Mouse (Mus musculus): ENCODE results near the gene Oxnad1. TPM values are rescaled to one million over a fixed set of nuclear protein-coding genes. Genes with fewer than 3 reads are reported as not detected.
"Not testable (repeated sequence)": the region's sequence is repeated elsewhere in the genome, so short reads cannot be mapped to it uniquely, and the experiment has no call there.

Gene Oxnad1
- polyA plus RNA-seq, 1 experiment from 2014 or later: 21.8 TPM

- Histone ChIP-seq H3K4me1 (replicated peaks) (no peaks in the 10 kb centered on the region), H3K4me2 (no peak overlapping the region), H3K9ac (no peak overlapping the region), H3K4me3 (no peak overlapping the region), H3K27ac (replicated peaks) (no peak overlapping the region), H3K36me3 (peaks cover 59% of the 10 kb centered on the region), H3K9me3 (no peaks in the 10 kb centered on the region), H3K27me3 (no peaks in the 10 kb centered on the region)
- no peak for ATAC-seq (ENCODE audit: low read depth)
- 71% methylated on average over 1 of the region's 1 CpGs for WGBS
Measured at GRCm38 (mm10) chr14:32093018-32093417, 7.8 kb downstream of the Oxnad1 start.

- 90% methylated on average over 11 of the region's 11 CpGs for WGBS
- Histone ChIP-seq H3K9me3 (no peaks in the 10 kb centered on the region), H3K4me2 (no peak overlapping the region), H3K27me3 (no peaks in the 10 kb centered on the region), H3K4me1 (replicated peaks) (no peaks in the 10 kb centered on the region), H3K36me3 (peaks cover 65% of the 10 kb centered on the region), H3K27ac (replicated peaks) (no peak overlapping the region), H3K4me3 (no peak overlapping the region), H3K9ac (no peak overlapping the region)
- no peak for ATAC-seq (ENCODE audit: low read depth)
Measured at GRCm38 (mm10) chr14:32093500-32094117, 8.4 kb downstream of the Oxnad1 start.

- Histone ChIP-seq H3K4me2 (no peak overlapping the region), H3K27ac (replicated peaks) (no peak overlapping the region), H3K9ac (no peak overlapping the region), H3K9me3 (no peaks in the 10 kb centered on the region; the same call in 1 of the 2 replicates), H3K4me1 (replicated peaks) (no peaks in the 10 kb centered on the region), H3K4me3 (no peak overlapping the region), H3K27me3 (no peaks in the 10 kb centered on the region), H3K36me3 (peaks cover 85% of the 10 kb centered on the region)
- 92% methylated on average over 5 of the region's 5 CpGs for whole genome bisulfite sequencing
- ATAC-seq (ENCODE audit: low read depth): no peak
Measured at GRCm38 (mm10) chr14:32095646-32096045, 10.5 kb downstream of the Oxnad1 start.

- Histone ChIP-seq H3K4me1 (replicated peaks) (no peaks in the 10 kb centered on the region), H3K9me3 (no peaks in the 10 kb centered on the region; the same call in 1 of the 2 replicates)
- 89% methylated on average over 5 of the region's 5 CpGs for WGBS
Measured at GRCm38 (mm10) chr14:32096740-32097139, 11.6 kb downstream of the Oxnad1 start.

GRCm38 (mm10) chr14:32097691-32098090, 12.5 kb downstream of the Oxnad1 start:
- no peaks in the 10 kb centered on the region; the same call in 1 of the 2 replicates for H3K9me3 ChIP-seq
- WGBS: 95% methylated on average over 7 of the region's 7 CpGs
- no peaks in the 10 kb centered on the region for H3K4me1 ChIP-seq (replicated peaks)
- no peak overlapping the region for H3K4me2 ChIP-seq
- no peak overlapping the region for H3K27ac ChIP-seq (replicated peaks)
- H3K9ac ChIP-seq: no peak overlapping the region
- no peaks in the 10 kb centered on the region for H3K27me3 ChIP-seq
- H3K36me3 ChIP-seq: peaks cover 87% of the 10 kb centered on the region
- H3K4me3 ChIP-seq: no peak overlapping the region
- ATAC-seq (ENCODE audit: low read depth): no peak

More at GRCm38 (mm10) chr14:32096740-32097139, 11.6 kb downstream of the Oxnad1 start:
- H3K36me3 ChIP-seq: peaks cover 88% of the 10 kb centered on the region
- no peaks in the 10 kb centered on the region for H3K27me3 ChIP-seq
- H3K4me2 ChIP-seq: no peak overlapping the region
- no peak overlapping the region for H3K27ac ChIP-seq (replicated peaks)
- H3K4me3 ChIP-seq: no peak overlapping the region
- no peak for ATAC-seq (ENCODE audit: low read depth)
- no peak overlapping the region for H3K9ac ChIP-seq

GRCm38 (mm10) chr14:32098951-32099350, 13.8 kb downstream of the Oxnad1 start:
- H3K27me3 ChIP-seq: no peaks in the 10 kb centered on the region
- H3K4me2 ChIP-seq: no peak overlapping the region
- ATAC-seq (ENCODE audit: low read depth): no peak
- H3K36me3 ChIP-seq: peaks cover 85% of the 10 kb centered on the region
- no peak overlapping the region for H3K27ac ChIP-seq (replicated peaks)
- H3K9ac ChIP-seq: no peak overlapping the region
- H3K9me3 ChIP-seq: no peaks in the 10 kb centered on the region; the same call in 1 of the 2 replicates
- H3K4me3 ChIP-seq: no peak overlapping the region
- H3K4me1 ChIP-seq (replicated peaks): no peaks in the 10 kb centered on the region
- WGBS: 97% methylated on average over 3 of the region's 3 CpGs

GRCm38 (mm10) chr14:32103556-32103955, 18.4 kb downstream of the Oxnad1 start:
- Histone ChIP-seq H3K4me3 (no peak overlapping the region), H3K27me3 (no peaks in the 10 kb centered on the region), H3K36me3 (peaks cover 51% of the 10 kb centered on the region), H3K4me1 (replicated peaks) (no peaks in the 10 kb centered on the region), H3K9ac (no peak overlapping the region), H3K4me2 (no peak overlapping the region), H3K27ac (replicated peaks) (no peak overlapping the region), H3K9me3 (no peaks in the 10 kb centered on the region; the same call in 1 of the 2 replicates)
- 90% methylated on average over 4 of the region's 4 CpGs for WGBS
- ATAC-seq (ENCODE audit: low read depth): no peak

GRCm38 (mm10) chr14:32105663-32106062, 20.5 kb downstream of the Oxnad1 start:
- Histone ChIP-seq H3K9ac (no peak overlapping the region), H3K27me3 (no peaks in the 10 kb centered on the region), H3K27ac (replicated peaks) (no peak overlapping the region), H3K4me2 (no peak overlapping the region), H3K4me1 (replicated peaks) (no peaks in the 10 kb centered on the region), H3K4me3 (no peak overlapping the region), H3K36me3 (peaks cover 30% of the 10 kb centered on the region), H3K9me3 (no peaks in the 10 kb centered on the region)
- 64% methylated on average over 7 of the region's 7 CpGs for WGBS
- no peak for ATAC-seq (ENCODE audit: low read depth)

- no peak for ATAC-seq (ENCODE audit: low read depth)
- H3K27ac ChIP-seq (replicated peaks): no peak overlapping the region
- no peaks in the 10 kb centered on the region for H3K4me1 ChIP-seq (replicated peaks)
- no peak overlapping the region for H3K9ac ChIP-seq
- H3K36me3 ChIP-seq: peaks cover 25% of the 10 kb centered on the region
- no peaks in the 10 kb centered on the region for H3K9me3 ChIP-seq
- H3K4me2 ChIP-seq: no peak overlapping the region
- no peak overlapping the region for H3K4me3 ChIP-seq
- 91% methylated on average over 4 of the region's 4 CpGs for WGBS
- no peaks in the 10 kb centered on the region for H3K27me3 ChIP-seq
Measured at GRCm38 (mm10) chr14:32106911-32107310, 21.7 kb downstream of the Oxnad1 start.

GRCm38 (mm10) chr14:32112124-32112523, 26.9 kb downstream of the Oxnad1 start:
- H3K27ac ChIP-seq (replicated peaks): not testable (repeated sequence)
- WGBS: 92% methylated on average over 10 of the region's 10 CpGs

GRCm38 (mm10) chr14:32120940-32121919, 36.1 kb downstream of the Oxnad1 start:
- no peak overlapping the region for H3K9ac ChIP-seq
- no peaks in the 10 kb centered on the region for H3K27me3 ChIP-seq
- H3K4me1 ChIP-seq (replicated peaks): no peaks in the 10 kb centered on the region
- WGBS: 63% methylated on average over 11 of the region's 11 CpGs
- no peak for ATAC-seq (ENCODE audit: low read depth)
- H3K27ac ChIP-seq (replicated peaks): no peak overlapping the region
- no peak overlapping the region for H3K4me3 ChIP-seq
- H3K36me3 ChIP-seq: no peaks in the 10 kb centered on the region
- no peak overlapping the region for H3K4me2 ChIP-seq
- H3K9me3 ChIP-seq: no peaks in the 10 kb centered on the region

More at GRCm38 (mm10) chr14:32112124-32112523, 26.9 kb downstream of the Oxnad1 start:
- not testable (repeated sequence) for H3K4me3 ChIP-seq; H3K27me3 ChIP-seq; H3K36me3 ChIP-seq; ATAC-seq (ENCODE audit: low read depth); H3K4me1 ChIP-seq (replicated peaks); H3K4me2 ChIP-seq; H3K9me3 ChIP-seq; H3K9ac ChIP-seq

- no peak overlapping the region for H3K4me2 ChIP-seq
- H3K9ac ChIP-seq: no peak overlapping the region
- H3K36me3 ChIP-seq: no peaks in the 10 kb centered on the region
- WGBS: 58% methylated on average over 2 of the region's 2 CpGs
- H3K27ac ChIP-seq (replicated peaks): no peak overlapping the region
- H3K4me1 ChIP-seq (replicated peaks): no peaks in the 10 kb centered on the region
- H3K4me3 ChIP-seq: no peak overlapping the region
- H3K27me3 ChIP-seq: no peaks in the 10 kb centered on the region
- ATAC-seq (ENCODE audit: low read depth): no peak
- H3K9me3 ChIP-seq: no peaks in the 10 kb centered on the region
Measured at GRCm38 (mm10) chr14:32121920-32122315, 36.7 kb downstream of the Oxnad1 start.
